Mouse (Mus musculus) megakaryocyte, embryonic 14.5 days (primary cell): ENCODE results near the gene Opn3.

Experiments
- FLI1 ChIP-seq: IDR thresholded peaks from 2 replicates; pipeline ENCODE4 v1.6.1; 2012; ENCODE audit warnings: low read length, inconsistent platforms, mixed read lengths
- GATA1 ChIP-seq: IDR thresholded peaks from 3 replicates; pipeline ENCODE4 v1.6.1; 2012; ENCODE audit warnings: mixed read lengths, low read length, inconsistent platforms, borderline replicate concordance

GRCm38 (mm10) chr1:175701145-175701544, 8.6 kb upstream of the Opn3 start:
- TF ChIP-seq GATA1 = no peak
- TF ChIP-seq FLI1 = no peak
